Mouse (Mus musculus): ENCODE measurements around the gene Adgrb3. TPM values are rescaled to one million over a fixed set of nuclear protein-coding genes. Genes with fewer than 3 reads are reported as not detected.

The Adgrb3 gene
- polyA plus RNA-seq, 1 experiment from 2014 or later: 0.62 TPM

- Histone ChIP-seq H3K9me3 (ENCODE audit: control insufficient read depth, low read length) (no peaks in the 10 kb centered on the region), H3K4me3 (ENCODE audit: low read length) (no peak overlapping the region; the same call in 1 of the 2 replicates), H3K27me3 (ENCODE audit: control insufficient read depth, insufficient read depth, low read length) (peaks cover 42% of the 10 kb centered on the region), H3K4me1 (ENCODE audit: control insufficient read depth, insufficient read depth, low read length) (no peaks in the 10 kb centered on the region), H3K27ac (ENCODE audit: low read depth, low read length) (no peak overlapping the region), H3K9ac (ENCODE audit: low read depth, low read length) (no peak overlapping the region), H3K4me2 (replicated peaks; ENCODE audit: low read depth, low read length) (no peak overlapping the region), H3K36me3 (ENCODE audit: control insufficient read depth, insufficient read depth, low read length) (no peaks in the 10 kb centered on the region)
- 72% methylated on average over 9 of the region's 9 CpGs for WGBS
- ATAC-seq (ENCODE audit: low FRiP score, low TSS enrichment): no peak
Observed at GRCm38 (mm10) chr1:25828071-25828755, 1.3 kb downstream of the Adgrb3 start.

GRCm38 (mm10) chr1:25827436-25827835 lies 2.1 kb downstream of the Adgrb3 start:
- H3K4me1 ChIP-seq (ENCODE audit: control insufficient read depth, insufficient read depth, low read length): no peaks in the 10 kb centered on the region
- no peak for ATAC-seq (ENCODE audit: low FRiP score, low TSS enrichment)
- peaks cover 41% of the 10 kb centered on the region for H3K27me3 ChIP-seq (ENCODE audit: control insufficient read depth, insufficient read depth, low read length)
- H3K9ac ChIP-seq (ENCODE audit: low read depth, low read length): no peak overlapping the region
- H3K27ac ChIP-seq (ENCODE audit: low read depth, low read length): no peak overlapping the region
- no peak overlapping the region for H3K4me2 ChIP-seq (replicated peaks; ENCODE audit: low read depth, low read length)
- 67% methylated on average over 9 of the region's 9 CpGs for WGBS
- H3K36me3 ChIP-seq (ENCODE audit: control insufficient read depth, insufficient read depth, low read length): no peaks in the 10 kb centered on the region
- no peak overlapping the region for H3K4me3 ChIP-seq (ENCODE audit: low read length)
- no peaks in the 10 kb centered on the region for H3K9me3 ChIP-seq (ENCODE audit: control insufficient read depth, low read length)

GRCm38 (mm10) chr1:25826771-25827170 lies 2.7 kb downstream of the Adgrb3 start:
- peaks cover 38% of the 10 kb centered on the region for H3K27me3 ChIP-seq (ENCODE audit: control insufficient read depth, insufficient read depth, low read length)
- H3K27ac ChIP-seq (ENCODE audit: low read depth, low read length): no peak overlapping the region
- 12% methylated on average over 7 of the region's 7 CpGs for WGBS
- no peak overlapping the region for H3K4me2 ChIP-seq (replicated peaks; ENCODE audit: low read depth, low read length)
- no peaks in the 10 kb centered on the region for H3K4me1 ChIP-seq (ENCODE audit: control insufficient read depth, insufficient read depth, low read length)
- H3K4me3 ChIP-seq (ENCODE audit: low read length): no peak overlapping the region
- H3K9ac ChIP-seq (ENCODE audit: low read depth, low read length): no peak overlapping the region
- no peak for ATAC-seq (ENCODE audit: low FRiP score, low TSS enrichment)
- H3K36me3 ChIP-seq (ENCODE audit: control insufficient read depth, insufficient read depth, low read length): no peaks in the 10 kb centered on the region
- no peaks in the 10 kb centered on the region for H3K9me3 ChIP-seq (ENCODE audit: control insufficient read depth, low read length)

- WGBS: 37% methylated on average over 4 of the region's 4 CpGs
- no peak overlapping the region for H3K9ac ChIP-seq (ENCODE audit: low read depth, low read length)
- no peaks in the 10 kb centered on the region for H3K9me3 ChIP-seq (ENCODE audit: control insufficient read depth, low read length)
- H3K27me3 ChIP-seq (ENCODE audit: control insufficient read depth, insufficient read depth, low read length): peaks cover 22% of the 10 kb centered on the region; the same call in 1 of the 2 replicates
- H3K4me1 ChIP-seq (ENCODE audit: control insufficient read depth, insufficient read depth, low read length): no peaks in the 10 kb centered on the region
- no peak overlapping the region for H3K4me2 ChIP-seq (replicated peaks; ENCODE audit: low read depth, low read length)
- no peaks in the 10 kb centered on the region for H3K36me3 ChIP-seq (ENCODE audit: control insufficient read depth, insufficient read depth, low read length)
- H3K4me3 ChIP-seq (ENCODE audit: low read length): no peak overlapping the region
- H3K27ac ChIP-seq (ENCODE audit: low read depth, low read length): no peak overlapping the region
- ATAC-seq (ENCODE audit: low FRiP score, low TSS enrichment): no peak
Observed at GRCm38 (mm10) chr1:25824626-25825025, 4.9 kb downstream of the Adgrb3 start.

GRCm38 (mm10) chr1:25823961-25824360 lies 5.5 kb downstream of the Adgrb3 start:
- ATAC-seq (ENCODE audit: low FRiP score, low TSS enrichment): no peak
- Histone ChIP-seq H3K36me3 (ENCODE audit: control insufficient read depth, insufficient read depth, low read length) (no peaks in the 10 kb centered on the region), H3K27ac (ENCODE audit: low read depth, low read length) (no peak overlapping the region), H3K4me3 (ENCODE audit: low read length) (no peak overlapping the region), H3K4me2 (replicated peaks; ENCODE audit: low read depth, low read length) (no peak overlapping the region), H3K27me3 (ENCODE audit: control insufficient read depth, insufficient read depth, low read length) (peaks cover 16% of the 10 kb centered on the region; the same call in 1 of the 2 replicates), H3K9ac (ENCODE audit: low read depth, low read length) (no peak overlapping the region), H3K9me3 (ENCODE audit: control insufficient read depth, low read length) (no peaks in the 10 kb centered on the region), H3K4me1 (ENCODE audit: control insufficient read depth, insufficient read depth, low read length) (no peaks in the 10 kb centered on the region)
- 78% methylated on average over 10 of the region's 10 CpGs for WGBS

GRCm38 (mm10) chr1:25815491-25815890 lies 14.0 kb downstream of the Adgrb3 start:
- H3K4me2 ChIP-seq (replicated peaks; ENCODE audit: low read depth, low read length): no peak overlapping the region
- H3K36me3 ChIP-seq (ENCODE audit: control insufficient read depth, insufficient read depth, low read length): no peaks in the 10 kb centered on the region
- no peak overlapping the region for H3K4me3 ChIP-seq (ENCODE audit: low read length)
- H3K9me3 ChIP-seq (ENCODE audit: control insufficient read depth, low read length): no peaks in the 10 kb centered on the region
- no peak overlapping the region for H3K9ac ChIP-seq (ENCODE audit: low read depth, low read length)
- ATAC-seq (ENCODE audit: low FRiP score, low TSS enrichment): no peak
- no peaks in the 10 kb centered on the region for H3K27me3 ChIP-seq (ENCODE audit: control insufficient read depth, insufficient read depth, low read length)
- H3K4me1 ChIP-seq (ENCODE audit: control insufficient read depth, insufficient read depth, low read length): no peaks in the 10 kb centered on the region
- no peak overlapping the region for H3K27ac ChIP-seq (ENCODE audit: low read depth, low read length)
- WGBS: 71% methylated on average over 1 of the region's 1 CpGs

GRCm38 (mm10) chr1:25778784-25779183 lies 50.7 kb downstream of the Adgrb3 start:
- ATAC-seq (ENCODE audit: low FRiP score, low TSS enrichment): no peak
- H3K4me3 ChIP-seq (ENCODE audit: low read length): no peak overlapping the region
- 93% methylated on average over 1 of the region's 1 CpGs for WGBS
- no peaks in the 10 kb centered on the region for H3K9me3 ChIP-seq (ENCODE audit: control insufficient read depth, low read length)
- H3K36me3 ChIP-seq (ENCODE audit: control insufficient read depth, insufficient read depth, low read length): no peaks in the 10 kb centered on the region
- no peak overlapping the region for H3K9ac ChIP-seq (ENCODE audit: low read depth, low read length)
- no peaks in the 10 kb centered on the region for H3K4me1 ChIP-seq (ENCODE audit: control insufficient read depth, insufficient read depth, low read length)
- no peak overlapping the region for H3K4me2 ChIP-seq (replicated peaks; ENCODE audit: low read depth, low read length)
- H3K27me3 ChIP-seq (ENCODE audit: control insufficient read depth, insufficient read depth, low read length): no peaks in the 10 kb centered on the region
- H3K27ac ChIP-seq (ENCODE audit: low read depth, low read length): no peak overlapping the region

GRCm38 (mm10) chr1:25777459-25777858 lies 52.0 kb downstream of the Adgrb3 start:
- H3K4me1 ChIP-seq (ENCODE audit: control insufficient read depth, insufficient read depth, low read length): no peaks in the 10 kb centered on the region
- 93% methylated on average over 4 of the region's 4 CpGs for WGBS
- ATAC-seq (ENCODE audit: low FRiP score, low TSS enrichment): no peak

GRCm38 (mm10) chr1:25775440-25776130 lies 53.9 kb downstream of the Adgrb3 start:
- no peak for ATAC-seq (ENCODE audit: low FRiP score, low TSS enrichment)
- WGBS: 85% methylated on average over 3 of the region's 3 CpGs

More at GRCm38 (mm10) chr1:25777459-25777858, 52.0 kb downstream of the Adgrb3 start:
- no peak overlapping the region for H3K4me3 ChIP-seq (ENCODE audit: low read length)
- no peak overlapping the region for H3K27ac ChIP-seq (ENCODE audit: low read depth, low read length)
- H3K27me3 ChIP-seq (ENCODE audit: control insufficient read depth, insufficient read depth, low read length): no peaks in the 10 kb centered on the region
- H3K9ac ChIP-seq (ENCODE audit: low read depth, low read length): no peak overlapping the region
- H3K4me2 ChIP-seq (replicated peaks; ENCODE audit: low read depth, low read length): no peak overlapping the region
- H3K9me3 ChIP-seq (ENCODE audit: control insufficient read depth, low read length): no peaks in the 10 kb centered on the region
- no peaks in the 10 kb centered on the region for H3K36me3 ChIP-seq (ENCODE audit: control insufficient read depth, insufficient read depth, low read length)

More at GRCm38 (mm10) chr1:25775440-25776130, 53.9 kb downstream of the Adgrb3 start:
- no peak overlapping the region for H3K4me2 ChIP-seq (replicated peaks; ENCODE audit: low read depth, low read length)
- H3K9me3 ChIP-seq (ENCODE audit: control insufficient read depth, low read length): no peaks in the 10 kb centered on the region
- H3K27me3 ChIP-seq (ENCODE audit: control insufficient read depth, insufficient read depth, low read length): no peaks in the 10 kb centered on the region
- H3K4me3 ChIP-seq (ENCODE audit: low read length): no peak overlapping the region
- no peaks in the 10 kb centered on the region for H3K4me1 ChIP-seq (ENCODE audit: control insufficient read depth, insufficient read depth, low read length)
- H3K27ac ChIP-seq (ENCODE audit: low read depth, low read length): no peak overlapping the region
- no peaks in the 10 kb centered on the region for H3K36me3 ChIP-seq (ENCODE audit: control insufficient read depth, insufficient read depth, low read length)
- no peak overlapping the region for H3K9ac ChIP-seq (ENCODE audit: low read depth, low read length)

Data from kidney, embryonic 14.5 days (tissue).